Mouse (Mus musculus) lung, postnatal 0 days (tissue): ENCODE results near the gene Ovca2.

Source experiments
- CTCF ChIP-seq: IDR thresholded peaks from 2 replicates; pipeline ENCODE4 v1.5.1; 2016; ENCODE audit warnings: antibody characterized with exemption, mild to moderate bottlenecking
- EP300 ChIP-seq: IDR thresholded peaks from 2 replicates; pipeline ENCODE4 v1.6.1; 2016; ENCODE audit warnings: antibody characterized with exemption, mild to moderate bottlenecking, control low read depth

DNA sequence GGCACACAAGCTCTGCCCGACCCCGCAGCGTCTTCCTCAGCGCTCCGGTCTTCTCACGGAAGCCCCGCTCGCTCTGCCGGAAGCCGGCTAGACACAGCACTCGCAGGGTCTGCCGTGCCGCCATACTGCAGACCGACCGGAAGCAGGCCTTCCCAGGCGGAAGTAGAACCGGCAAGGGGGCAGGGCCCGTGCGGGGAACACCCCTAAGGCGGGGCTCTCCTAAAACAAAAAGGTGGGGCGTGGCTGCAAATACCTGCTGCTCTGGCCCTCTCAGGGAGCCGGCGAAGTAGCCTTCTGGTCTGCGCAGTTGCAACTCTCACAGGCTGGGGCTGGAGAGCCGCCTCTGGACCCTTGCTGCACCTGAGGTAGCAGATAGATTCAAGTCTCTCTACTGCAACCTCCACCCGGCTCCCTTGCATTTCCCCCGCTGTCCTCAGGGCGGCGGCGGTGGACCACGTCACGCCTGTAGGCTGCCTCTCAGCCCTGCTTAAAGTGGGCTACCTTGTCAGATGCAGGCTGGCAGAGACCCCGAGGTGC, at the start of gene Ovca2:
- TF ChIP-seq CTCF (peak; percentile 94), EP300 (no peak)
